Mouse (Mus musculus) embryonic facial prominence, embryonic 10.5 days (tissue): ENCODE measurements around the gene Fancc. TPM values are rescaled to one million over a fixed set of nuclear protein-coding genes. Genes with fewer than 3 reads are reported as not detected.
"Not testable (repeated sequence)": the region's sequence is repeated elsewhere in the genome, so short reads cannot be mapped to it uniquely, and the experiment has no call there.

Experiments
- DNase-seq: peaks from one replicate; pipeline ENCODE4 v3.0.0-alpha.2; 2017; ENCODE audit warnings: low spot score
- H3K27ac ChIP-seq: fragments of 300-500 bp; sonication (generic); replicated peaks from 2 replicates; pipeline ENCODE4 v1.5.1; 2016; ENCODE audit warnings: mild to moderate bottlenecking
- H3K27me3 ChIP-seq: fragments of 300-500 bp; sonication (generic); replicated peaks from 2 replicates; pipeline ENCODE4 v1.6.1; 2016; ENCODE audit warnings: low read depth, mild to moderate bottlenecking; ENCODE audit not compliant: poor library complexity, severe bottlenecking
- H3K36me3 ChIP-seq: fragments of 300-500 bp; sonication (generic); replicated peaks from 2 replicates; pipeline ENCODE4 v1.6.1; 2016; ENCODE audit warnings: mild to moderate bottlenecking, moderate library complexity
- H3K4me1 ChIP-seq: fragments of 300-500 bp; sonication (generic); 2 replicates; pipeline ENCODE4 v1.6.1; 2016
- H3K4me3 ChIP-seq: fragments of 300-500 bp; sonication (generic); 2 replicates; pipeline ENCODE4 v1.5.1; 2016; ENCODE audit warnings: mild to moderate bottlenecking, moderate library complexity
- H3K9me3 ChIP-seq: fragments of 300-500 bp; sonication (generic); 2 replicates; pipeline ENCODE4 v1.6.1; 2016; ENCODE audit warnings: mild to moderate bottlenecking
- WGBS: fragments of 180-500 bp; shearing (Covaris S2); methylation state at CpG from one replicate; pipeline ENCODE4 v1.1.7; 2016; 5-methylcytosine and 5-hydroxymethylcytosine counted together
- polyA plus RNA-seq: library from polyadenylated mRNA; unstranded; fragments of >200 nt; fragmentation: Nextera tagmentation; extraction: Ambion mirVana; gene quantifications from 2 replicates; pipeline ENCODE4 v1.2.1, GENCODE M21; 2016

Fancc gene
- polyA plus RNA-seq, 1 experiment from 2014 or later, result 25.3 TPM

DNA sequence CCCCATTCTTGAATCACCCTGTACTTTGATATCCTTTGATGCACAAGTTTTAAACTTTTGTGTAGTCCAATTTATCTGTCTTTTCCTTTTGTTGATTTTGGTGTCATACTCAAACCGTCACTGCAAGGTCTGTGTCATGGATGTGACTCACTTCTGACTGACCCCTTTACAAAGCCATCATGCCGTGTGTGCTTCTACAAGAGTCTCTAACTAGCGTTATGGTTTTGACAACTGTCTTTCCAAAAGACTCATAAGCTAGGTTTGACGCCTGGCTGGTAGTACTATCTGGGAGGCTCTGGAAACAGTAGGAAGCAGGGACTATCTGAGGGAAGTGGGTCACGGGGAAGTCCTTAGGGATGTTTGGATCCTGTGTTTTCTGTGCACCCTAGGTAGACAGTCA, 180.7 kb downstream of the Fancc start:
- Histone ChIP-seq H3K4me3 (no peak overlapping the region), H3K9me3 (no peaks in the 10 kb centered on the region), H3K27me3 (no peaks in the 10 kb centered on the region), H3K27ac (no peak overlapping the region), H3K36me3 (peaks cover 34% of the 10 kb centered on the region), H3K4me1 (peaks cover 20% of the 10 kb centered on the region)
- DNase-seq, result no peak
- WGBS, result 92% methylated on average over 5 of the region's 5 CpGs

DNA sequence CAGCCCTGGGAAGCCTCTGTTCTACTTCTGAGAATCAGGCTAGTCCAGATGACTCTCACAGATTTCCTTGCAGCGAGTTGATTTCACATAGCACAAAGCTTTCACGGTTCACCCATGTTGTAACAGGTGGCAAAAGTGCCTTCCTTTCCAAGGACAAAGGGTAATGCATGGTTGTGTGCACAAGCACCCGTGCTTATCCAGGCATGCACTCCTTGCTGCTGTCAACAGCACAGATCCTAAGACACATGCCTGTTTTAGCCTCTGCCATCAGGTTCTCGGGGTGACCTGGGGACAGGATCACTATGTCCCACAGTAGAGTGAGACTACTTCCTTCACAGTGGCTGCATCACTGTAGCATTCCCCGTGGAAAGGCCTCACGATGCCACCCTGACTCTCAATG, 181.3 kb downstream of the Fancc start:
- peaks cover 20% of the 10 kb centered on the region for H3K4me1 ChIP-seq
- H3K27ac ChIP-seq, result no peak overlapping the region
- H3K9me3 ChIP-seq, result no peaks in the 10 kb centered on the region
- no peak for DNase-seq
- H3K27me3 ChIP-seq, result no peaks in the 10 kb centered on the region
- H3K36me3 ChIP-seq, result peaks cover 31% of the 10 kb centered on the region
- no peak overlapping the region for H3K4me3 ChIP-seq
- WGBS, result 88% methylated on average over 6 of the region's 6 CpGs

DNA sequence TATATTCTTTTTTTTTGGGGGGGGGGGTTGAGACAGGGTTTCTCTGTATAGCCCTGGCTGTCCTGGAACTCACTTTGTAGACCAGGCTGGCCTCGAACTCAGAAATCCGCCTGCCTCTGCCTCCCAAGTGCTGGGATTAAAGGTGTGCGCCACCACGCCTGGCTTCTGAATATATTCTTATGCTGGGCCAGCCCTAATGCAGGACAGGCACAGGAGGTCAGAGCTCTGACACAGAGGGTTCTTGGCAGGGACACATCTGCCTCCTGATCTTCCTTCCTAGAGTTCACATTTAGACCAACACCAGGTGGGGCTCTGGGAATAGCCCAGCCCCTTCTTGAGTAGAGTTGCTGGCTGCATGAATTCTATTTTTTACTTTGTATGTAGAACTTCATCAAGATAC, 182.0 kb downstream of the Fancc start:
- H3K36me3 ChIP-seq, result peaks cover 29% of the 10 kb centered on the region
- DNase-seq, result not testable (repeated sequence)
- WGBS, result 91% methylated on average over 4 of the region's 4 CpGs

DNA sequence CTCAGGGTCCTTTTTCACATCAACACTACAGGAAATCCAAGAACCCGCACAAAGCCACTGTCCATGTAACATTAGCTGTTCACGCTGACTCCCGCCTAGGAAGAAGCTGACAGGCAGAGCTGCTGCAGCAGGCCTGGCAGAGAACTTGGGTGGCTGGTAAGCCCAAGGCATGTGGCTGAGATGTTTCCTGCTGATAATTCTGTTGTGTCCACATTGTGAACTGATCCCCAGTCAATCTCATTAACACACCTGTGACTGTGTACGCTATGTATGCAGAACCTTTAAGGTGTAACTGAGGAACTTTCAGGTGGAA, 182.5 kb downstream of the Fancc start:
- peaks cover 20% of the 10 kb centered on the region for H3K4me1 ChIP-seq
- H3K36me3 ChIP-seq, result peaks cover 30% of the 10 kb centered on the region
- no peak for DNase-seq
- WGBS, result 71% methylated on average over 4 of the region's 4 CpGs
- no peaks in the 10 kb centered on the region for H3K9me3 ChIP-seq
- H3K4me3 ChIP-seq, result no peak overlapping the region
- H3K27me3 ChIP-seq, result no peaks in the 10 kb centered on the region
- H3K27ac ChIP-seq, result no peak overlapping the region

More for the DNA sequence above, 182.0 kb downstream of the Fancc start:
- peaks cover 20% of the 10 kb centered on the region for H3K4me1 ChIP-seq
- H3K4me3 ChIP-seq, H3K27me3 ChIP-seq, H3K27ac ChIP-seq, H3K9me3 ChIP-seq: not testable (repeated sequence)

DNA sequence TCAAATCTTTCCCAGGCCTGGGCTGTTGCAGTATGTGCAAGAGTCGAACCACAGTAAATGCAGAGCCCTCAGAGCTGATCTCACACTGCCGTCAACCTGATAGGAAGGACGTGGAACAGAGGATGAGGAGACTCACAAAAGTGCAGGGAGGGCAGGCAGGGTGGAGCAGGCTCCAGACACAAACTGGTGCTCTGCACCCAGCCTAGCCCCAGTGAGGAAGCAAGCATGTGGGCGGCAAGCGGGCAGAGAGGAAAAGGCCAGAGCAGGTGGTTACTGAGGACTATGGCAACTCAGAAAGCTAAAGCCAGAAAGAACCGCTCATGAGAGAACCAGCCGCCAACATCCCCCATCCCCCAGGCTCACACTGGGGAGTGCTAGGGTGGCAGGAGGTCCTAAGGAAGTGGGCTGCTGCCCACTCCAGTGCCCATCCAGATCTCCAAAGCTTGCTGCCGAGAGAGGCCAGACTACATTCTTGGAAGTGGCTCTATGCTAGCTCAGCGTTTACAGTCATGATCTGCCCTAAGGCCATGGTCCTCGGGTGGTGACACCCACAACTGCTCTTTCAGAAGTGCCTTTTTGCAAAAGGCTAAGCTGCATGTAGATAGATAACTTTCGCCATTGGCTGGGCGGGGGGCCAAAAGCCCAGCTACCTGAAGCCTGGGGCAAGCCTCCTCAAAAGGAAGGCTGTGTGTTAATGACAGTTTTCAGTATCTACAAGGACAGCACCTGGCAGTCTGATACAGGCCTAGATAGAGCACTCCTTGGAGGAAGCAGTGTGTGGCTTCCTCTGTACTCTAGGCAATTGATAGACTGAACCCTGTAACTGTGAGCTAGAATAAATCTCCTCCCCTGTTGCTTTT, 183.1 kb downstream of the Fancc start:
- Histone ChIP-seq H3K27me3 (no peaks in the 10 kb centered on the region), H3K36me3 (peaks cover 34% of the 10 kb centered on the region), H3K27ac (0 out of 2 replicates have a peak overlapping the region, but pooled peaks have one; percentile 3), H3K4me3 (no peak overlapping the region), H3K9me3 (no peaks in the 10 kb centered on the region), H3K4me1 (peaks cover 20% of the 10 kb centered on the region)
- DNase-seq, result no peak
- WGBS, result 83% methylated on average over 12 of the region's 12 CpGs

DNA sequence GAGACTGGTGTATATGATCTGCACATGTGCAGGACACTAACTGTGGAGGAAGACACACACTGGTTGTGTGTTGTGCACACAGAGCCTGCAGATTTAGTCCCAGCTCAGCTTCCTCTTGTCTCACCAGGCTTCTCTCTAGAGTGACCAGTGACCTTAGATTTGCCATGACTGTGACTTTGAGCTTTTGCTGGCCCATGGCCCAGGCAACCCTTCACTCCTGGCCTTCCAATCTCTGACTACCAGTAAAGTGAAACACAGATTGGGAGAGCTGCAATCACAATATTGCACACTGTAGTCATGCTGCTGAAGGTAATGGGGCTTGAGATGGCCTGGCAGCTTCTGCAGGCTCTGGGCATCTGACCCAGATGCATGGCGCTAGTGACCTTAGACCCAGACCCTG, 183.8 kb downstream of the Fancc start:
- H3K4me3 ChIP-seq, result no peak overlapping the region
- no peaks in the 10 kb centered on the region for H3K9me3 ChIP-seq
- H3K36me3 ChIP-seq, result peaks cover 37% of the 10 kb centered on the region
- H3K4me1 ChIP-seq, result peaks cover 20% of the 10 kb centered on the region
- no peaks in the 10 kb centered on the region for H3K27me3 ChIP-seq
- 0 out of 2 replicates have a peak overlapping the region, but pooled peaks have one; percentile 3 for H3K27ac ChIP-seq
- 90% methylated on average over 1 of the region's 1 CpGs for WGBS
- DNase-seq, result no peak

DNA sequence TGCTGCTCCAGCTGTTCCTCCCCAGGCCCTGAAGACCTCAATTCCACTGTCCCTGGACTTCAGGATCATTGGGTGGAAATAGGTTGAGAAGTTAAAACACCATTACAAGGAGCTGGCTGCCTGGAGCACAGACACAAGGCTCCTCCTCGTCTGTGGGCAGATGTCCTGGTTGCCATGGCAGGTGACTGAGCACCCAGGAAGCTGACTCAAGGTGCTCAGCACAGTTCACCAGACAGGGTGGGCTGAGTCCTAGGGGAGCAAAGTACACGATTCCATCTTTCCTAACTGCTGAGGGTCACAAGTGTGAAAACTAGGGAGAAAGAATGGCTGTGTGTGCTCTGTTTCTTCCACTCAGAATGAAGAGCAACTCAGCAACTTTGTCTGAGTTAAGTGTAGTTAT, 185.9 kb downstream of the Fancc start:
- Histone ChIP-seq H3K27me3 (no peaks in the 10 kb centered on the region), H3K9me3 (no peaks in the 10 kb centered on the region), H3K27ac (no peak overlapping the region), H3K4me3 (no peak overlapping the region), H3K4me1 (peaks cover 14% of the 10 kb centered on the region), H3K36me3 (peaks cover 30% of the 10 kb centered on the region; the same call in 1 of the 2 replicates)
- no peak for DNase-seq
- 72% methylated on average over 2 of the region's 2 CpGs for WGBS

DNA sequence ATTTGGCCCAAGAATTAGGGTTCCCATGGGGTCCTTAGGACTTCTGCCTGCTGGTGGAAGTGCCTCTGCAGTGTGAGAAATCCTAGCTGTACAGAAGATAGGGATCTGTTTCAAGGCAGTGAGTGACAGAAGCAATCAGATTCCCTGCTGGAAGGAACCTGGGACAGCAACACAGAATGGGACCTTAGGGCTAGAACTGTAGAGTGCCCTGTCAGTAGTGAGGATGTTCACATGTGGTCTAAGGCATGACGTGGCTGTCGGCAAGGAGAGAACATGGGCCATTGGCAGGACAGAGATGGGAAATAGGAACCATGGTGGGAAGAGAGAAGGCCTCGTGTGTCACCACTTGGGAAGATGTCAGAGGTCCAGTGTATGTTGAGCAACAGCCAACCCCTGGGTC, 187.5 kb downstream of the Fancc start:
- Histone ChIP-seq H3K27ac (no peak overlapping the region), H3K27me3 (no peaks in the 10 kb centered on the region), H3K9me3 (no peaks in the 10 kb centered on the region), H3K36me3 (peaks cover 39% of the 10 kb centered on the region), H3K4me1 (peaks cover 20% of the 10 kb centered on the region), H3K4me3 (no peak overlapping the region)
- no peak for DNase-seq
- WGBS, result 81% methylated on average over 3 of the region's 3 CpGs

DNA sequence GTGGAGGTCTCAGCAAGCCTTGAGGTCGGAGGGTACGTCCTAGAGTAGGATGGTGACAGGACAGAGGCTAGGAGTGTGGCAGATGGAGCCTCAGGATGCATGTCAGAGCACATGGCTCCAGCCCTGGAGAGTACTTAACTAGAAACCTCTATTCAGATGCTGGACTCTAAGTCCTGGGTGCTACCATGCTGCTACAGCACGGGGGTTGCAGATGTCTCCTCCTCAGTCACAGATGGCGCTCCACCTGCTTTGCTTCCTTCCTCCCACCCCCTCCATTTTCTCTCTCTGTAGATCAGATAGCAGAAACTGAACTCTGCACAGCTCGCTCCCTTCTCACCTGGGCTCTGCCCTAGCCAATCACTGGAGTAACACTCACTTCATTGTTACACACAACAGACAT, 190.3 kb downstream of the Fancc start:
- peaks cover 56% of the 10 kb centered on the region for H3K36me3 ChIP-seq
- no peaks in the 10 kb centered on the region for H3K9me3 ChIP-seq
- H3K4me3 ChIP-seq, result no peak overlapping the region
- no peak for DNase-seq
- H3K4me1 ChIP-seq, result peaks cover 13% of the 10 kb centered on the region
- no peak overlapping the region; the same call in 1 of the 2 replicates for H3K27ac ChIP-seq
- H3K27me3 ChIP-seq, result no peaks in the 10 kb centered on the region
- 92% methylated on average over 5 of the region's 5 CpGs for WGBS

DNA sequence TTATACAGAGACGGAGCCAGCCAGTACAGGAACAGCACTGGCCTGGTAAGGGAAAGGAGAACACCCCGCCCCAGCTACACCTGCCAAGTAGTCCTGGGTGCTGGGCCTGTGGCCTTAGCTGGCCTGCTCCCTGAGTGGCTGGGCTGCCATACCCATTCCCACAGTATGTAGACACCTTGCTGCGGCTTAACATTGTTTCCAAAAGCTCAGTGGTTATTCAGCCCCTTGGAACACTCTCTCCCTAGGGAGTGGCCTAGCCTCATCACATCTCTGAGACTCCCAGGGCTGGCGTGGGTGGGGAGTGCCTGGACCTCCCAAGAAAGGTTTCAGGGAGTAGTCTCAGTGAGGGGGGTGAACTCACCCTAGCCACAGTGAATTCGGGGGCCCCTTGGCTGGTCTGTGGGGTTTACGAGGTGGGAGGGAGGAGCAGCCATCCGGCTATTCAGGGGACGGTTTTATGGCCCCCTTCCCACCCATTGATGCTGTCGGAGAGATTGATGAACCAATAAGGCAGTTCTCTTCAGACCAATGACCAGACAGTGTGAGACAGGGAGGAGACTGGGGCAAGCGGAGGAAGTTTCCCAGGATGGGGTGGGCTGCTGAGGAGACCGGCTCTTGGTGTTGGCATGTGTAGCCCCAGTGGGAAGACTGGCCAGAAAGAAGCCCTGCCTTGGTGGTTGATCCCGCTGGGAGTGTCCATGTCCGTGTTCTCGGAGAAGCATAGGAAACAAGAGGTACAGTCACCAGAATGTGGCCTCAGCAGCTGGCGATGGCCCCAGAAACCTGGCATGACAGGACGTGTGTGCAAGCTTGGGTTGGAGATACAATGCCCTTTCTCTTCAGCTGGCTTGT, 191.7 kb downstream of the Fancc start:
- WGBS, result 77% methylated on average over 16 of the region's 16 CpGs

DNA sequence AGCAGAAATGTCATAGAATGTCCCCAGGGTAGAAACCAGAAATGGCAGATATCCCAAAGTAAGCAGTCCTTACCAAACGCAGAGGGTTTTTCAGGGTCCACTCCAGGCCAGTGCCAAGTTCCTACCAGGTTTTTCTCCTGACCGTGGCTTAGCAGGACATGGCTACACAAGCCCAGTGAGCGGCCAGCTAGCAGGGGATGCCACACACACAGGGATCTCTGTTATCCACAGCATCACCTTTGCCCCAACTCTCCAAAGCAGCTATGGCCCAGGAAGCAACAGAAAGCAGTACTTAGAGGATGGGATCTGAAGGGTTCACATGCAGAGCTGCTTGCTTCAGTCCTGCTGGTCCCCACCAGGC, 192.3 kb downstream of the Fancc start:
- peaks cover 70% of the 10 kb centered on the region for H3K36me3 ChIP-seq
- H3K27me3 ChIP-seq, result no peaks in the 10 kb centered on the region
- H3K4me1 ChIP-seq, result peaks cover 24% of the 10 kb centered on the region
- 55% methylated on average over 3 of the region's 3 CpGs for WGBS
- DNase-seq, result no peak
- H3K9me3 ChIP-seq, result no peaks in the 10 kb centered on the region
- no peak overlapping the region; the same call in 1 of the 2 replicates for H3K27ac ChIP-seq
- H3K4me3 ChIP-seq, result no peak overlapping the region

More for the DNA sequence above, 191.7 kb downstream of the Fancc start:
- Histone ChIP-seq H3K4me3 (no peak overlapping the region), H3K36me3 (peaks cover 64% of the 10 kb centered on the region), H3K27ac (no peak overlapping the region; the same call in 1 of the 2 replicates), H3K4me1 (peaks cover 17% of the 10 kb centered on the region), H3K9me3 (no peaks in the 10 kb centered on the region), H3K27me3 (no peaks in the 10 kb centered on the region)
- no peak for DNase-seq

DNA sequence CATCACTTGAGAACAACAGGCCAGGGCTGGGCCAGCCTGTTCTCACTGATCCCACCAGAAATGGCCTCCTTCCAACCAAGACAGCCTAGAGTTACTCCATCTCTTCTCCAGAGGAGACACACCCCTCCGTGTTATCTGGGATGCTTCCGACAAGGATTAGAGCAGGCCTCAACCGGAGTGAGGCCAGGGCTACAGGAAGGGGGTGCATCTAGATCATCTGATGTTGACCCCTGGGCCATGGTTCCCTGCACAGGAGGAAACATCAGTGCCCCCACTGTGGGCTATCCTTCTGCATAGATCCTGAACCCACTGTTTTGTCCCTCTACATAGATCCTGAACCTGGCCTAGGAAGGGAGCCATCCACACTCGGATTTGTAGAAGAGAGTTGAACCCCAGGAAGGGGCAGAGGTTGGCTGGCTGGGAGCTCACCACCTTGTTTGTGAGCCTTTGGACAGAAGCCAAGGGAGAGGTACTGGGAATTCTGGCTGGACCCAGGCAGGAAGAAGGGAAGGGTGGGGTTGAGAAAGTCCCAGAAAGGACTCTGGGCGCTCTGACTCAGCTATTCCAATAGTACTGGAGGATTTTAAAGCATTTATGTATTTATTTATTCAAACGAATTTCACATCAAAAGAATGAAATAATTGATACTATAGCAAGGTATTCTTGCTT, 192.8 kb downstream of the Fancc start:
- peaks cover 72% of the 10 kb centered on the region for H3K36me3 ChIP-seq
- 0 out of 2 replicates have a peak overlapping the region, but pooled peaks have one; percentile 40 for H3K27ac ChIP-seq
- WGBS, result 76% methylated on average over 6 of the region's 6 CpGs

More for the DNA sequence above, 192.8 kb downstream of the Fancc start:
- Histone ChIP-seq H3K27me3 (no peaks in the 10 kb centered on the region), H3K9me3 (no peaks in the 10 kb centered on the region), H3K4me3 (no peak overlapping the region), H3K4me1 (peaks cover 24% of the 10 kb centered on the region)
- no peak for DNase-seq
